Mouse (Mus musculus) thymus, adult 2 months (tissue): Measurements from ENCODE around the gene Car11.

Source experiments
- CTCF ChIP-seq: fragments of 200-500 bp; IDR thresholded peaks from 2 replicates; pipeline ENCODE4 v1.5.1; 2012; ENCODE audit warnings: mild to moderate bottlenecking, control low read depth, low read length, moderate library complexity, borderline replicate concordance; ENCODE audit not compliant: control insufficient read depth, poor library complexity, insufficient read depth; ENCODE audit errors: extremely low read depth
- POLR2A ChIP-seq: fragments of 200-500 bp; IDR thresholded peaks from 2 replicates; pipeline ENCODE4 v1.6.1; 2012; ENCODE audit warnings: mild to moderate bottlenecking, low read length, control low read depth, moderate library complexity; ENCODE audit not compliant: control insufficient read depth, poor library complexity, insufficient read depth; ENCODE audit errors: extremely low read depth

- TF ChIP-seq CTCF (peak; percentile 75; the same call in 1 of the 2 replicates), POLR2A (no peak)
Observed at GRCm38 (mm10) chr7:45730727-45731431, 31.2 kb downstream of the Car11 start.
